Mouse (Mus musculus) midbrain, embryonic 13.5 days (tissue): ENCODE measurements at regions not wholly inside any gene's neighbourhood (a gene's known extent, or its start where the extent isn't known, plus 50 kb on each side); places are given as distances from the start of the nearest gene placed in this dataset.

Experiments used
- ATAC-seq: fragments of 200-750 bp; cut with Nextera tagmentation; 2 replicates; pipeline ENCODE4 v1.8.0; 2017; ENCODE audit warnings: mild to moderate bottlenecking, moderate TSS enrichment, moderate library complexity
- H3K27ac ChIP-seq: fragments of 300-500 bp; sonication (generic); 2 replicates; pipeline ENCODE4 v1.5.1; 2015; ENCODE audit warnings: inconsistent platforms, mild to moderate bottlenecking, moderate library complexity
- H3K27me3 ChIP-seq: fragments of 300-500 bp; sonication (generic); 2 replicates; pipeline ENCODE4 v1.6.1; 2015; ENCODE audit warnings: mild to moderate bottlenecking, inconsistent platforms
- H3K36me3 ChIP-seq: fragments of 300-500 bp; sonication (generic); 2 replicates; pipeline ENCODE4 v1.6.1; 2015; ENCODE audit warnings: mild to moderate bottlenecking, inconsistent platforms
- H3K4me1 ChIP-seq: fragments of 300-500 bp; sonication (generic); replicated peaks from 2 replicates; pipeline ENCODE4 v1.6.1; 2015; ENCODE audit warnings: inconsistent platforms
- H3K4me2 ChIP-seq: fragments of 300-500 bp; sonication (generic); replicated peaks from 2 replicates; pipeline ENCODE4 v1.6.1; 2015; ENCODE audit warnings: moderate library complexity, mild to moderate bottlenecking, inconsistent platforms
- H3K4me3 ChIP-seq: fragments of 300-500 bp; sonication (generic); replicated peaks from 2 replicates; pipeline ENCODE4 v1.5.1; 2015; ENCODE audit warnings: mild to moderate bottlenecking, inconsistent platforms
- H3K9ac ChIP-seq: fragments of 300-500 bp; sonication (generic); replicated peaks from 2 replicates; pipeline ENCODE4 v1.6.1; 2015; ENCODE audit warnings: mild to moderate bottlenecking, inconsistent platforms
- H3K9me3 ChIP-seq: fragments of 300-500 bp; sonication (generic); 2 replicates; pipeline ENCODE4 v1.6.1; 2016; ENCODE audit warnings: mild to moderate bottlenecking, inconsistent platforms
- WGBS: fragments of 180-500 bp; shearing (Covaris S2); methylation state at CpG from one replicate; pipeline ENCODE4 v1.1.7; 2015; 5-methylcytosine and 5-hydroxymethylcytosine counted together

DNA sequence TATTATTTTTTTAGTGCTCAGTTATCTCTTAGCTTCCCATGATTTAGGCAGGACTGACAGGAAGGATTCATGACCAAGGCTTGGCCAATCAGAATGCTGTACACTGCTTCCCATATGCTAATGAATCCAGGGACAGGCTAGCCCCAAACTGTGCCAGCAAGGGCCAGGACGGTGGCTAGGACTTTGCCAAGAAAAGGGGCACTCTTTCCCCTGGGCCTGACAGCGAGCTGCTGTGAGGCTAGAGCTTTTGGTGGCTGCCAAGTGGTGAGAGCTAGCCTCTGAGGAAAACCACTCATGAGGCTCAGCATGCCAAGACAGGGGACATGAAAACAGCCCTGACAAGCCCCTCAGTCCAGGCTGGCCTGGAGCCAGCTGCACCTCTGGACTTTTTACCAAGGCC lies 69.0 kb upstream of the Unc5a start:
- no peak overlapping the region for H3K27ac ChIP-seq
- H3K27me3 ChIP-seq: peaks cover 12% of the 10 kb centered on the region; the same call in 1 of the 2 replicates
- ATAC-seq: no peak
- no peaks in the 10 kb centered on the region for H3K36me3 ChIP-seq
- H3K9me3 ChIP-seq: no peaks in the 10 kb centered on the region
- no peak overlapping the region for H3K4me2 ChIP-seq
- peaks cover 36% of the 10 kb centered on the region for H3K4me1 ChIP-seq
- WGBS: 43% methylated on average over 2 of the region's 2 CpGs
- H3K4me3 ChIP-seq: no peak overlapping the region
- H3K9ac ChIP-seq: no peak overlapping the region

DNA sequence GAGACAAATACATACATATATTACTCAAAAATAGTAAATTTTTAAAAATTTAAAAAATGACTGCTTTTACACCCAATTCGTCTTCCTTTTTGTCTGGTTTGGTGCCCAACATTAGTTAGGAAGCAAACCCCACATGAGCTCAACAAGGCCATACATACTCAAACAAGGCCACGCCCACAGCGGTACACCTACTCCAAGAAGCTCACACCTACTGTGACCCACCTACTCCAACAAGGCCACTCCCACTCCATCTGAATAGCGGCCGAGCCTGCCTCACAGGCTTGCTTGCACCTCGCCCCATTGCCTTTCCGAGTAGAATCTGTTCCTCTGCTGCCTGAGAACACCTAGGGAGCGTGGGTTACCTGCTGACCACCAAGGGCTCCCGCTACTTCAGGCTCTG lies 66.4 kb upstream of the Unc5a start:
- no peak overlapping the region for H3K4me3 ChIP-seq
- peaks cover 55% of the 10 kb centered on the region for H3K4me1 ChIP-seq
- no peak overlapping the region for H3K27ac ChIP-seq
- ATAC-seq: no peak
- H3K9ac ChIP-seq: no peak overlapping the region
- no peaks in the 10 kb centered on the region; the same call in 1 of the 2 replicates for H3K27me3 ChIP-seq
- H3K9me3 ChIP-seq: no peaks in the 10 kb centered on the region
- WGBS: 65% methylated on average over 9 of the region's 9 CpGs
- no peak overlapping the region for H3K4me2 ChIP-seq
- H3K36me3 ChIP-seq: no peaks in the 10 kb centered on the region

DNA sequence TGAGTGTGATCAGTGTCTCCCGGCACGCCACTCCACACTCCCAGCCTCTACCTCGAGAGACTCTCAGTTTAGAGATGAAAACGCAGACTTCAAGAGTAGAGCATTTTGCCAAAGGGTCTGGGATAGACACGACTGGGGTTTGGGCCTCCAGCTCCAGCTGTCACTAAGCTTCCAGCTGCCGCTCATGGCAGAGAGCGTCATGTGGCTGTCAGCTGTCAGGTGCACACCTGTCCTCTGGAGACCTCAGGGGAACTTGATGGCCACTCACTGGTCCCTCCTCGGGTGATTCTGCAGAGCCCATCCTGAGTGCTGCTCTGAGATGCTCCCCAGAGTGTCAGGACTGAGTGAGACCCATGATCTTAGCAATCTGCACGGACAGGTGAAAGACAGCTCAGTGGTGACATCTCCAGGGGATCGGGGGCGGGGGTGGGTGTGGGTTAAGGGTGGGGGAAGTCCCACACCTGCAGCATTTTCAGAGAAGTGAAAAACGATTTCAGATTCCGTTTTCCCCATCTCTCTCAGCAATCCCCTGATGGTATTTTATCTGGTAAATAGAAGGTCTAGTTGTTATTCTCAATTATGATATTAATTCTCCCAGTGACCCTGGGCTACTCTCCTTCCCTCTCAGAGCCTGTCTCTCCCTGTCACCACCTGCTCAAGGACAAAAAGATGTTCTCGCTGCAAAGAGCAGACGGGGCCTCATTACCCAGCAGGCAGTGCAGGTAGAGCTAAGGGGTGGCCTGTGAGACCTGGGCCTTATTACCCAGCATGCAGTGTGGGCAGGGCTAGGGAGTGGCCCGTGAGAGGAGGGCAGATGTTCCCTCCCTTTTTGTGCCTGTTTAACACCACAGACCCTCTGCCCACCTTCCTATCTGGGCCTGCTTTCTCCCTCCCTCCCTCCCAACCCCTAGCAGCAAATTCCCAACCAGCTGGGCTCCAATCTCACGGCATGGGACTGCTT lies 65.2 kb upstream of the Unc5a start:
- Histone ChIP-seq H3K36me3 (no peaks in the 10 kb centered on the region), H3K4me3 (no peak overlapping the region), H3K9me3 (no peaks in the 10 kb centered on the region), H3K27me3 (no peaks in the 10 kb centered on the region), H3K27ac (peak overlapping the region; percentile 84), H3K9ac (no peak overlapping the region; the same call in 1 of the 2 replicates), H3K4me1 (peaks cover 63% of the 10 kb centered on the region), H3K4me2 (no peak overlapping the region)
- 51% methylated on average over 17 of the region's 17 CpGs for WGBS
- peak; percentile 65 for ATAC-seq

DNA sequence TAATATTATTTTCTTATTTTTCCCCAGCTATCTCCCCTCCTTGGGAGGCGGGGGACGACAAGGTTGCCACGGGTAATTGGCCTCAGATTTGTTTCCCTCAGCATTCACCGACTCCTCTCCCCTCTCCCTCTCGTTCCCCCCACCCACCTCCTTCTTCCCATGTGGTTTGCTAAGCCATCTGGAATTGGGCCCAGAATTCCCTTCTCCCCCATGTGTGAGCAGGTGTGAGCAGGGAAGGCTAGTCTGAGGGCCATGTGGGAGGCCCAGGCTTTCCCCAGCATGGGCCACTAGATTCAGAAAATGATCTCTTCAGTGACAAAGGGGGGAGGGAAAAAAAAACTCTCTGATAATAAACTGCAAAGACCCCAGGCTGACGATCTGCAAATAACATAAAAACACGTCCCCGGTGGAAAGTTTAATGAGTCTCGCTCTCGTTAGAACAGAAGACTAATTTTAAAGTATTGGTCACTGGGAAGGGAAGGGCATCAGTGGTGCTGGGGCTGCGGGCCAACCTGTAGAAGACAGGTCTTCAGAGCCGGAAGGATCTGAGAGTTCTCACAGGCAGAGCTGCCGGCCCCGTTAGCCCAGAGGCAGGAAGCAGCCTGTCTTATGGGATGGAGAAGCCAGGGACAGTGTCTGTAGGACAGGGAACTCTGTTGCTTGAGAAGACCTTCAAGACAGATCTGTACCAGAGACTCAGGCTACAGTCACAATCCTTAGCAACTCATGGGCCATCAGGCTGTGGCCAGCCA lies 64.3 kb upstream of the Unc5a start:
- Histone ChIP-seq H3K4me3 (no peak overlapping the region), H3K36me3 (no peaks in the 10 kb centered on the region), H3K4me1 (peaks cover 59% of the 10 kb centered on the region), H3K4me2 (no peak overlapping the region), H3K9ac (no peak overlapping the region), H3K27me3 (no peaks in the 10 kb centered on the region), H3K9me3 (no peaks in the 10 kb centered on the region), H3K27ac (peak overlapping the region; percentile 84)
- peak; percentile 59 for ATAC-seq
- 36% methylated on average over 14 of the region's 14 CpGs for WGBS

DNA sequence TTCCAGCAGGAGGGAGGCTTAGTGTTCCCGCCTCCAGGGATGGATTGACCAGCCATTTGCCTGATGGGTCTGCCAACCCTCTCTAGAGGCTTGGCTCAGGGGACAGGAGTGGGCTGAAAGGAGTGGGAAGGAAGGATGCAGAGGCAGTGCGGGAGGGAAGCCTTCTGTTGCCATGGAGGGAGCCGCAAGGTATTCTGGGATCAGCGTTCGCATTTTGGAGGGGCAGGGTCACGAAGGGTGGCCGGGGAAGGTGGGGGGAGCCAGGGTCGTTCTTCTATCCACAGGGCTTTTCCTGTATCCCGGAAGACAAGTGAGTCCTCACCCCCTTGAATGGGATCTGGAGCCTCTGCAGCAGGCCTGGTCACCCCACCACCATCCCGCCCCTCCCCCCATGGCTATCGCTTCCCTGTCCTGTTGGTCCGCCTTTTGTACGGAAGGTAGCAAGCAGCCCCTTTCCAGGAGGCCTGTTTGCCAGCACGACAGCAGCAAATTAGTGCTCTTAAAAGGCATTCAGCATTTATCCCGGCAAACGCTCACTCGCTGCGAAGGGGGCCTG lies 61.8 kb upstream of the Unc5a start:
- no peaks in the 10 kb centered on the region for H3K27me3 ChIP-seq
- peak overlapping the region; percentile 46; the same call in 1 of the 2 replicates for H3K9ac ChIP-seq
- peak overlapping the region; percentile 51 for H3K4me2 ChIP-seq
- no peaks in the 10 kb centered on the region for H3K9me3 ChIP-seq
- peaks cover 56% of the 10 kb centered on the region for H3K4me1 ChIP-seq
- ATAC-seq: peak; percentile 58
- no peaks in the 10 kb centered on the region for H3K36me3 ChIP-seq
- H3K4me3 ChIP-seq: peak overlapping the region; percentile 26
- H3K27ac ChIP-seq: peak overlapping the region; percentile 77
- 9% methylated on average over 18 of the region's 18 CpGs for WGBS

DNA sequence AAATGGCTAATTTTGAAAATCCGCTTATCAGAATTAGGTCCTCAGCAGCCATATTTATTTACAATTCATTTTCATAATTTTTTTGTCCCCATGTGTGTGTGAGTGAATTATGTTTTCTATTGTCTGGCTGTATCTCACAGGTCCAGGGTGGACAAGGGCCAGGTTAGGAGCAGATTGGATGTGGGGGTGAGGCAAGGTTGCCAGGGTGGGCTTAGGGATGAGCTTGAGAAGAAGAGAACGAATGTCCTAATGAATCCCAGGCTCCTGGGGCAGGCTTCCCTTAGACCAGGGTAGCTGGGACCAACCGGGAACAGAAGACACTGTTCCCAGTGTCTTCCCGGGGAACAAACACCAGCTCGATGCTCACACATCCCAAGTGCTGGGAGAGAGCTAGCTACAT lies 61.2 kb upstream of the Unc5a start:
- H3K9me3 ChIP-seq: no peaks in the 10 kb centered on the region
- no peaks in the 10 kb centered on the region for H3K36me3 ChIP-seq
- no peaks in the 10 kb centered on the region for H3K27me3 ChIP-seq
- H3K27ac ChIP-seq: peak overlapping the region; percentile 77
- 56% methylated on average over 5 of the region's 5 CpGs for WGBS
- H3K9ac ChIP-seq: peak overlapping the region; percentile 46; the same call in 1 of the 2 replicates
- peaks cover 60% of the 10 kb centered on the region for H3K4me1 ChIP-seq
- no peak overlapping the region for H3K4me3 ChIP-seq
- H3K4me2 ChIP-seq: peak overlapping the region; percentile 51
- no peak for ATAC-seq

DNA sequence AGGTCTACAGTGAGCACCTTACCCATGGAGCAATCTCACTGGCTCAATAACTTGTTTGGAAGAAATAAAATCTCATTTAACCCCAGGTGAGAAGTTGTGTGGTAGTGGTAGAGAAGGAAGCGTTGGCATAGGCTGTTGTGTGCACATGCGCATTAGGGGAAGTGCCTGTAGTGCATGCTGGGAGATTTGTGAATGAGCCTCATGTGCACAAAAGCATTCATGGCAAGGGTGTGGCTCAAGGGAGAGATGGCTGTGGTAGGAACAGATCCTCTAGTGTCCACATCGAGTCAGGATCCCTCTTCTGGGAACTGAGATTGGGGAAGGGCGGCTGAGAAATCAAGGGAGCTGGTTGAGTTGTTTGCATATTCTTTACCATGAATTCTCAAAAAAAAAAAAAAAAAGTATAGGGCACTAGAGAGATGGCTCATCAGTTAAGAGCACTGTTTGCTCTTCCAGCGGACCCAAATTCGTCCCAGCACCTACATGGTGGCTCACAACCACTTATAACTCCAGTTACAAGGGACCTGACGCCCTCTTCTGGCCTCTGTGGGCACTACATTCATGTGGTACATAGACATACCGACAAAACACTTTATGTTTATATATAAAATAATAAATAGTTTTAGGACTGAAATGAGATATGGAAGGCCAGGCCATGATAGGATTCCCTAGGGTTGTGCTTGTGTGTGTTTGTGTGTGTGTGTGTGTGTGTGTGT lies 59.4 kb upstream of the Unc5a start:
- no peak overlapping the region for H3K4me3 ChIP-seq
- H3K27me3 ChIP-seq: 0 out of 2 replicates have a peak, but pooled peaks cover 4% of the 10 kb centered on the region
- H3K36me3 ChIP-seq: no peaks in the 10 kb centered on the region
- H3K9me3 ChIP-seq: no peaks in the 10 kb centered on the region
- WGBS: 90% methylated on average over 8 of the region's 8 CpGs
- H3K4me2 ChIP-seq: no peak overlapping the region
- H3K27ac ChIP-seq: no peak overlapping the region
- no peak overlapping the region for H3K9ac ChIP-seq
- ATAC-seq: no peak
- peaks cover 43% of the 10 kb centered on the region for H3K4me1 ChIP-seq

DNA sequence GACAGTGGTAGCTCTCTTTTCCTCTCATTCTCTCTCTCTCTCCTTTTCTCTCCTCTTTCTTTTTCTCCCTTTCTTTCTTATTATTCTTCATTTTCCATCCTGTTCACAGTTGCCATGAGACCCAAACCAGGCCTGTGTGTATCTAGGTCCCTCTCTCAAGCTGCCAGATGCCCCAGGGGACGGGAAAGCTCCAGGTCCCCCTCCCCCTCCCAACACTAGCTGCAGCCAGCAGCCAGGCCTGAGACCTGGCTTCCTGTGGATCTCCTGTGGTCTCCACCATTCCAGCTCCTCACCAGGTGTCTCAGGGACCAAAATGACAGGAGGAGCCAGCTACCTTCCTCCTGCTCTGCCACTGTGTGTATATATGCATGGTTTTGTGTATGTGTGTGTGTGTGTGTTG lies 56.6 kb upstream of the Unc5a start:
- no peak overlapping the region for H3K4me3 ChIP-seq
- H3K27ac ChIP-seq: no peak overlapping the region
- 0 out of 2 replicates have a peak, but pooled peaks cover 4% of the 10 kb centered on the region for H3K27me3 ChIP-seq
- H3K9me3 ChIP-seq: no peaks in the 10 kb centered on the region
- H3K36me3 ChIP-seq: no peaks in the 10 kb centered on the region
- no peak overlapping the region for H3K9ac ChIP-seq
- 17% methylated on average over 1 of the region's 1 CpGs for WGBS
- no peak overlapping the region for H3K4me2 ChIP-seq
- ATAC-seq: no peak
- H3K4me1 ChIP-seq: peaks cover 20% of the 10 kb centered on the region

DNA sequence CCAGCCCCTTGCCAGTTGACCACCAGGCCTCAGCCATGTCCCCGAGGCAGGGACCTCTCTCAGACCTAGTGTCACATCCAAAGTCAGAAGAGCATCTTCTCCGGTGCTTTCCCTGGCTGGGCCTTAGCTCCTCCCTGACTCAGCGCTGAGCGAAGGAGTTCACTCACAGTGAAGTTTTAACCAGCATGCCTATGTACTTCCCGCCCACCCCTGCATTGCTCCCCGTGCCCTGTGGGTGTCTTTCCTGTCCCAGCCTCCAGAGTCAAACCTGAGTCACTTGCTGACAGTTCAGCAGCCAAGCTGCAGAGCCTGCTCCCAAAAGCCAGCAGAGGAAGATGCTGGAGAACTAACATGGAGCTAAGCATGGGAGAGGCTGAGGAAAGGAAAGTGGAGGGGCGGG lies 55.6 kb upstream of the Unc5a start:
- Histone ChIP-seq H3K9me3 (no peaks in the 10 kb centered on the region), H3K27ac (no peak overlapping the region), H3K27me3 (0 out of 2 replicates have a peak, but pooled peaks cover 4% of the 10 kb centered on the region), H3K4me2 (no peak overlapping the region), H3K4me1 (peaks cover 9% of the 10 kb centered on the region), H3K36me3 (no peaks in the 10 kb centered on the region), H3K4me3 (no peak overlapping the region), H3K9ac (no peak overlapping the region)
- no peak for ATAC-seq
- WGBS: 44% methylated on average over 7 of the region's 7 CpGs

DNA sequence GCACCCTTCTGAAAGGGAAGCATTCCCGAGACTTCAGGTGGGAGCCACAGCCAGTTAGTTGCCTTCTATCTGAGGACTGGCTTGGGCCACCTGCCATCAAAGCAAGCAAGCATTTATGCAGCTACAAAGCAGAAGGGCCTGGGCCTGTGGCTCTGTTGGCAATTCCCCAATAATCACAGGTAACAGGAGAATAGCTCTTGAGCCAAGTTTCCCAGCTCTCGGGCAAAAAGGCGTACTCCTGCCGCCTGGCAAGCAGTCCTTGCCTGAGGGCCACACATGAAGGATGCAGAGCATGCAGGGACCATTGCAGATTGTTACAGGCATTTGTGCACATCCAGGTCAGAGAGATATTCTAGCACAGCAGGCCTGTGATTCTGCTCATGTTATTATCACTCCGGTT lies 53.2 kb upstream of the Unc5a start:
- H3K9me3 ChIP-seq: no peaks in the 10 kb centered on the region
- no peak overlapping the region for H3K4me2 ChIP-seq
- H3K27ac ChIP-seq: peak overlapping the region; percentile 2; the same call in 1 of the 2 replicates
- H3K9ac ChIP-seq: no peak overlapping the region
- no peak overlapping the region for H3K4me3 ChIP-seq
- H3K4me1 ChIP-seq: peaks cover 9% of the 10 kb centered on the region
- 63% methylated on average over 5 of the region's 5 CpGs for WGBS
- no peak for ATAC-seq
- H3K36me3 ChIP-seq: no peaks in the 10 kb centered on the region
- H3K27me3 ChIP-seq: 0 out of 2 replicates have a peak, but pooled peaks cover 4% of the 10 kb centered on the region
